Mouse (Mus musculus) lung, embryonic 14.5 days (tissue): ENCODE measurements around the gene Gm5771. TPM values are rescaled to one million over a fixed set of nuclear protein-coding genes. Genes with fewer than 3 reads are reported as not detected.
"Not testable (repeated sequence)": the region's sequence is repeated elsewhere in the genome, so short reads cannot be mapped to it uniquely, and the experiment has no call there.

Source experiments
- ATAC-seq: fragments of 200-750 bp; cut with Nextera tagmentation; 2 replicates; pipeline ENCODE4 v1.8.0; 2017; ENCODE audit warnings: mild to moderate bottlenecking, moderate TSS enrichment, moderate library complexity; ENCODE audit not compliant: insufficient read depth
- DNase-seq: peaks from one replicate; pipeline ENCODE4 v3.0.0-alpha.2; 2015
- H3K27ac ChIP-seq: fragments of 300-500 bp; sonication (generic); 2 replicates; pipeline ENCODE4 v1.5.1; 2014; ENCODE audit warnings: low read depth, mild to moderate bottlenecking, moderate library complexity
- H3K27me3 ChIP-seq: fragments of 300-500 bp; sonication (generic); 2 replicates; pipeline ENCODE4 v1.6.1; 2014; ENCODE audit warnings: low read length, control low read depth; ENCODE audit not compliant: insufficient read depth
- H3K36me3 ChIP-seq: fragments of 300-500 bp; sonication (generic); 2 replicates; pipeline ENCODE4 v1.6.1; 2014; ENCODE audit warnings: control low read depth; ENCODE audit not compliant: insufficient read depth
- H3K4me1 ChIP-seq: fragments of 300-500 bp; sonication (generic); 2 replicates; pipeline ENCODE4 v1.6.1; 2014; ENCODE audit warnings: antibody characterized with exemption, control low read depth; ENCODE audit not compliant: insufficient read depth
- H3K4me2 ChIP-seq: fragments of 300-500 bp; sonication (generic); 2 replicates; pipeline ENCODE4 v1.6.1; 2014; ENCODE audit warnings: mild to moderate bottlenecking
- H3K4me3 ChIP-seq: fragments of 300-500 bp; sonication (generic); 2 replicates; pipeline ENCODE4 v1.5.1; 2014; ENCODE audit warnings: low read depth, low read length
- H3K9ac ChIP-seq: fragments of 300-500 bp; sonication (generic); 2 replicates; pipeline ENCODE4 v1.6.1; 2014
- H3K9me3 ChIP-seq: fragments of 300-500 bp; sonication (generic); 2 replicates; pipeline ENCODE4 v1.6.1; 2016; ENCODE audit warnings: low read depth, low read length, control low read depth
- CTCF ChIP-seq: IDR thresholded peaks from 2 replicates; pipeline ENCODE4 v1.5.1; 2016; ENCODE audit warnings: antibody characterized with exemption, low read depth
- WGBS: fragments of 180-500 bp; shearing (Covaris S2); extraction: QIAGEN DNeasy Blood & Tissue Kit; methylation state at CpG from one replicate; pipeline ENCODE4 v1.1.7; 2014; 5-methylcytosine and 5-hydroxymethylcytosine counted together
- polyA plus RNA-seq: library from polyadenylated mRNA; unstranded; fragments of >200 nt; fragmentation: Nextera tagmentation; extraction: Ambion mirVana; gene quantifications from 2 replicates; pipeline ENCODE4 v1.2.1, GENCODE M21; 2014

The Gm5771 gene
- not detected in 2 replicates for polyA plus RNA-seq

GRCm38 (mm10) chr6:41392056-41392455 is at the start of gene Gm5771:
TSS of gene Gm5771 (plus strand) at chr6:41392356.
- not testable (repeated sequence) for ATAC-seq, H3K9ac ChIP-seq, H3K4me1 ChIP-seq, H3K4me2 ChIP-seq, DNase-seq, H3K27ac ChIP-seq, H3K36me3 ChIP-seq, H3K9me3 ChIP-seq, H3K4me3 ChIP-seq, H3K27me3 ChIP-seq

- ATAC-seq (no peak), DNase-seq (no peak)
- H3K9ac ChIP-seq: no peak within 1 kb of the TSS
- H3K4me3 ChIP-seq: no peak within 1 kb of the TSS
- no peaks in the 10 kb centered on the region for H3K36me3 ChIP-seq
- no peaks in the 10 kb centered on the region for H3K4me1 ChIP-seq
- TF ChIP-seq CTCF: no peak
- H3K4me2 ChIP-seq: no peak within 1 kb of the TSS
- H3K9me3 ChIP-seq: no peaks in the 10 kb centered on the region
- no peak within 1 kb of the TSS for H3K27ac ChIP-seq
- no peaks in the 10 kb centered on the region for H3K27me3 ChIP-seq
- WGBS: 72% methylated on average over 2 of the region's 2 CpGs
Measured at GRCm38 (mm10) chr6:41353932-41354331, 38.2 kb upstream of the Gm5771 start, which contains the start of gene Try10. TSS of gene Try10 (plus strand) at chr6:41354105.

GRCm38 (mm10) chr6:41373772-41374171 is 18.4 kb upstream of the Gm5771 start:
- H3K4me2 ChIP-seq, ATAC-seq, DNase-seq, H3K27ac ChIP-seq, H3K9me3 ChIP-seq, H3K4me1 ChIP-seq, H3K36me3 ChIP-seq, H3K4me3 ChIP-seq, H3K27me3 ChIP-seq, H3K9ac ChIP-seq: not testable (repeated sequence)
- 87% methylated on average over 2 of the region's 2 CpGs for WGBS

- not testable (repeated sequence) for H3K27me3 ChIP-seq, H3K4me3 ChIP-seq, H3K4me1 ChIP-seq, H3K4me2 ChIP-seq, H3K36me3 ChIP-seq, ATAC-seq, H3K27ac ChIP-seq, DNase-seq, H3K9me3 ChIP-seq, H3K9ac ChIP-seq
Measured at GRCm38 (mm10) chr6:41377578-41377977, 14.6 kb upstream of the Gm5771 start, which contains the start of gene Prss3. TSS of gene Prss3 (minus strand) at chr6:41377678.

- ATAC-seq (no peak), DNase-seq (no peak)
Measured at GRCm38 (mm10) chr6:41386781-41387180, 5.4 kb upstream of the Gm5771 start.

GRCm38 (mm10) chr6:41391640-41392039 is 516 bp upstream of the Gm5771 start:
- 46% methylated on average over 1 of the region's 1 CpGs for WGBS
- not testable (repeated sequence) for ATAC-seq

More at GRCm38 (mm10) chr6:41386781-41387180, 5.4 kb upstream of the Gm5771 start:
- Histone ChIP-seq H3K36me3 (no peaks in the 10 kb centered on the region), H3K9me3 (no peaks in the 10 kb centered on the region), H3K4me3 (no peak overlapping the region), H3K27ac (no peak overlapping the region), H3K4me2 (no peak overlapping the region), H3K9ac (no peak overlapping the region), H3K4me1 (no peaks in the 10 kb centered on the region), H3K27me3 (no peaks in the 10 kb centered on the region)
- no peak for TF ChIP-seq CTCF
- 57% methylated on average over 2 of the region's 2 CpGs for WGBS

GRCm38 (mm10) chr6:41442261-41442660 is 50.1 kb downstream of the Gm5771 start:
- 82% methylated on average over 2 of the region's 2 CpGs for WGBS
- not testable (repeated sequence) for ATAC-seq

More at GRCm38 (mm10) chr6:41391640-41392039, 516 bp upstream of the Gm5771 start:
- not testable (repeated sequence) for DNase-seq, H3K4me3 ChIP-seq, H3K27ac ChIP-seq, H3K4me2 ChIP-seq, H3K27me3 ChIP-seq, H3K4me1 ChIP-seq, H3K9ac ChIP-seq, H3K9me3 ChIP-seq, H3K36me3 ChIP-seq

GRCm38 (mm10) chr6:41446045-41446444 is 53.9 kb downstream of the Gm5771 start, which contains the start of gene Gm10334:
TSS of gene Gm10334 (minus strand) at chr6:41446145.
- H3K4me2 ChIP-seq, H3K9ac ChIP-seq, H3K36me3 ChIP-seq, H3K27me3 ChIP-seq, H3K4me1 ChIP-seq, ATAC-seq, H3K27ac ChIP-seq, DNase-seq, H3K9me3 ChIP-seq, H3K4me3 ChIP-seq: not testable (repeated sequence)

More at GRCm38 (mm10) chr6:41442261-41442660, 50.1 kb downstream of the Gm5771 start:
- not testable (repeated sequence) for H3K4me3 ChIP-seq, H3K36me3 ChIP-seq, H3K27ac ChIP-seq, H3K4me2 ChIP-seq, H3K27me3 ChIP-seq, DNase-seq, H3K9me3 ChIP-seq, H3K4me1 ChIP-seq, H3K9ac ChIP-seq

Other genes starting within 250 kb of the Gm5771 start
- not detected in 2 replicates for gene Try4, start 90.1 kb upstream of the Gm5771 start, polyA plus RNA-seq
- not detected in 2 replicates for gene Try5, start 75.5 kb upstream of the Gm5771 start, polyA plus RNA-seq
- gene Try10, start 38.3 kb upstream of the Gm5771 start, polyA plus RNA-seq: not detected in 2 replicates
- gene Prss3, start 14.7 kb upstream of the Gm5771 start, polyA plus RNA-seq: not detected in 2 replicates
- not detected in 2 replicates for gene Gm10334, start 53.8 kb downstream of the Gm5771 start, polyA plus RNA-seq
- gene Prss1, start 66.6 kb downstream of the Gm5771 start, polyA plus RNA-seq: not detected in 2 replicates
- not detected in 2 replicates for gene Prss2, start 129.4 kb downstream of the Gm5771 start, polyA plus RNA-seq
- gene Ephb6, start 213.1 kb downstream of the Gm5771 start, polyA plus RNA-seq: 11.3 and 12.9 TPM in 2 replicates
- 1.5 and 1.6 TPM in 2 replicates for gene Trpv6, start 244.0 kb downstream of the Gm5771 start, polyA plus RNA-seq